Mouse (Mus musculus): ENCODE results near the gene Nipal3. TPM values are rescaled to one million over a fixed set of nuclear protein-coding genes. Genes with fewer than 3 reads are reported as not detected.

Gene Nipal3
- total and polyA plus RNA-seq, 3 experiments = 3.5 to 10.4 TPM; not detected in 1

DNA sequence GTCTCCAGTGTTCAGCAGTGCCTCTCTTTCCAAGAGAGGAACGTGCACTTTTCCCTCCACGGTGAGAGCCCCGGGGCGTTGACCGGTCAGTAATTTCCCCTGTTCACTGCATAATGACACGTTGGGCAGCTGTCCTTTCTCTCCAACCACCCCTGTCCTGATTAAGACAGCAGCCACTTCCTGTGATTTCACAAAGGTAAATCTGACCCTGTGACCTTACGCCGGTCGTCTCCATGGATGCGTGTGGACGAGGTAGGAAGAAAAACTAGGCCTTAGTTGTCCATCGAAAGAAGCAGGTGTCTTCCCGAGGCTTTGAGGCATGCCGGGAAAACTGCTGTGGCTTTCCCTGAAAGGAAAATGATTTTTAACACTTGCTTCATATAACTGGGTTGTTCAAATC, 20.1 kb upstream of the Nipal3 start:
- Histone ChIP-seq H3K4me3 (ENCODE audit: control insufficient read depth in 1 of 2, insufficient read depth in 1 of 2, low read depth in 2 of 2, low read length in 2 of 2) (no peak overlapping the region), H3K79me2 (ENCODE audit: control insufficient read depth, insufficient read depth, low read length, poor library complexity) (no peaks in the 10 kb centered on the region), H3K27me3 (ENCODE audit: control insufficient read depth in 1 of 2, insufficient read depth in 2 of 2, low read length in 2 of 2) (no peaks in the 10 kb centered on the region), H3K9ac (ENCODE audit: control insufficient read depth, low read depth, low read length, poor library complexity, severe bottlenecking) (no peak overlapping the region), H3K36me3 (ENCODE audit: control insufficient read depth in 1 of 2, insufficient read depth in 2 of 2, low read length in 2 of 2) (no peaks in the 10 kb centered on the region), H3K27ac (ENCODE audit: control insufficient read depth, low read depth, low read length) (no peak overlapping the region), H3K4me1 (ENCODE audit: control insufficient read depth in 1 of 2, insufficient read depth in 2 of 2, low read length in 2 of 2) (no peaks in the 10 kb centered on the region), H3K9me3 (replicated peaks; ENCODE audit: insufficient read depth, low read length) (no peaks in the 10 kb centered on the region)
- no peak for DNase-seq (ENCODE audit: low read depth, low spot score)
- TF ChIP-seq MYC (IDR thresholded peaks at IDR 0.05; ENCODE audit: low read depth, low read length) = no peak
- no peak for TF ChIP-seq NRF1 (IDR thresholded peaks at IDR 0.05; ENCODE audit: insufficient read depth, low read depth, low read length, poor library complexity, severe bottlenecking)
- no peak for TF ChIP-seq MAZ (IDR thresholded peaks at IDR 0.05; ENCODE audit: low read depth, low read length)
- no peak for TF ChIP-seq GABPA (IDR thresholded peaks at IDR 0.05; ENCODE audit: low read depth, low read length)
- TF ChIP-seq NELFE (IDR thresholded peaks at IDR 0.05; ENCODE audit: low read depth, low read length) = no peak
- no peak for TF ChIP-seq ZC3H11A (IDR thresholded peaks at IDR 0.05; ENCODE audit: low read depth, low read length)

DNA sequence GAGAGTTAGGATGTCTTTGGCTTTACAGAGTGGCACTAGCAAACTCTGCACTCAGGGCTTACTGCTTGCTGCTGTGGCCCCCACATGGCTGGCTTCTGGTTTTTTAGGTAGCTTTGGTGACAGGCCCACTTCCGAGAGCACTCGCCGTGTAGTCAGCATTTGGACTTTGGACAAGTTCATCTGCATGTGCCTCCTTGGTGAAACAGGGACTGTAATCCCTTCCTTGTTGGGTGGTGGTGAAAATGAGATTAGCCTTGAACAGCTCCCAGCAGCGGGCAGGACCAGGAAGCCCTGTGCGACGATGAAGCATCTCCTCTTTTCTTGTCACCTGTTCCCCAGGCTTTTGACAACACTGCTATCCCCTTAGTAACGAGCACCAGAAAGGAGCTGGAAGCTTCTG, 19.0 kb upstream of the Nipal3 start:
- no peak overlapping the region for H3K27ac ChIP-seq (ENCODE audit: control insufficient read depth, low read depth, low read length)
- no peaks in the 10 kb centered on the region for H3K79me2 ChIP-seq (ENCODE audit: control insufficient read depth, insufficient read depth, low read length, poor library complexity)
- H3K9me3 ChIP-seq (replicated peaks; ENCODE audit: insufficient read depth, low read length) = no peaks in the 10 kb centered on the region
- no peak for DNase-seq (ENCODE audit: low read depth, low spot score)
- no peak overlapping the region for H3K9ac ChIP-seq (ENCODE audit: control insufficient read depth, low read depth, low read length, poor library complexity, severe bottlenecking)
- no peaks in the 10 kb centered on the region for H3K27me3 ChIP-seq (ENCODE audit: control insufficient read depth in 1 of 2, insufficient read depth in 2 of 2, low read length in 2 of 2)
- H3K4me3 ChIP-seq (ENCODE audit: control insufficient read depth in 1 of 2, insufficient read depth in 1 of 2, low read depth in 2 of 2, low read length in 2 of 2) = no peak overlapping the region
- TF ChIP-seq POLR2AphosphoS2 (IDR thresholded peaks at IDR 0.05; ENCODE audit: low read length) (no peak), GATA1 (IDR thresholded peaks at IDR 0.05; ENCODE audit: low read depth, low read length) (no peak), HCFC1 (IDR thresholded peaks at IDR 0.05; ENCODE audit: low read depth, low read length) (no peak), EP300 (IDR thresholded peaks at IDR 0.05; ENCODE audit: low read depth in 1 of 2, low read length in 2 of 2) (no peak)
- no peaks in the 10 kb centered on the region for H3K4me1 ChIP-seq (ENCODE audit: control insufficient read depth in 1 of 2, insufficient read depth in 2 of 2, low read length in 2 of 2)
- H3K36me3 ChIP-seq (ENCODE audit: control insufficient read depth in 1 of 2, insufficient read depth in 2 of 2, low read length in 2 of 2) = no peaks in the 10 kb centered on the region

DNA sequence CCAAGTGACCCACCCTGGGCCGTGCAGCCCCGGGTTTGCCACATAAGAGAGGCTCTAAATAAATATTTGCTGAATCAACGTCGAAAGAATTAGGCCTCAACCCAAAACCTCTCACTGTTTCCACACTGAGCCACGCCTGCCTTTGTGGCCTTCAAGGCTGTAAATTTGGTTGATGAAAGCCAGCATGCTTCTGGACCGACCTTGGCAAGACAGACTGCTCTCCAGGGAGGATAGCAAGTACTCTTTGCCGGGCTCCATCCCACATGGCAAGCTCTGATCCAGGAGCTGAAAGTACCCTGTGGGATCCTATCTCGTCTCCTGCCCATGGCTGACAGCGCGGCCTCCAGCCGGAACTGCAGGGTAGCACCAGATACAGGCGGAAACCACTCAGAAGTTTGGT, 14.7 kb upstream of the Nipal3 start:
- Histone ChIP-seq H3K9me3 (replicated peaks; ENCODE audit: insufficient read depth, low read length) (no peaks in the 10 kb centered on the region), H3K36me3 (ENCODE audit: control insufficient read depth in 1 of 2, insufficient read depth in 2 of 2, low read length in 2 of 2) (peaks cover 0 to 2% of the 10 kb centered on the region in 2 experiments; a peak in 1 of 4 replicates), H3K27ac (ENCODE audit: control insufficient read depth, low read depth, low read length) (no peak overlapping the region), H3K4me3 (ENCODE audit: control insufficient read depth in 1 of 2, insufficient read depth in 1 of 2, low read depth in 2 of 2, low read length in 2 of 2) (no peak overlapping the region), H3K4me1 (ENCODE audit: control insufficient read depth in 1 of 2, insufficient read depth in 2 of 2, low read length in 2 of 2) (peaks cover 0 to 5% of the 10 kb centered on the region in 2 experiments; a peak in 1 of 4 replicates), H3K27me3 (ENCODE audit: control insufficient read depth in 1 of 2, insufficient read depth in 2 of 2, low read length in 2 of 2) (no peaks in the 10 kb centered on the region), H3K79me2 (ENCODE audit: control insufficient read depth, insufficient read depth, low read length, poor library complexity) (no peaks in the 10 kb centered on the region), H3K9ac (ENCODE audit: control insufficient read depth, low read depth, low read length, poor library complexity, severe bottlenecking) (no peak overlapping the region)
- no peak for TF ChIP-seq POLR2AphosphoS2 (IDR thresholded peaks at IDR 0.05; ENCODE audit: low read length)
- no peak for TF ChIP-seq MXI1 (IDR thresholded peaks at IDR 0.05; ENCODE audit: low read depth, low read length)
- TF ChIP-seq NELFE (IDR thresholded peaks at IDR 0.05; ENCODE audit: low read depth, low read length) = no peak
- no peak for TF ChIP-seq CTCF (IDR thresholded peaks at IDR 0.05 in 2 of 3, conservative IDR thresholded peaks at IDR 0.05 in 1 of 3; ENCODE audit: control insufficient read depth in 1 of 3, insufficient read depth in 1 of 3, low read depth in 2 of 3, low read length in 3 of 3, poor library complexity in 1 of 3, severe bottlenecking in 1 of 3)
- no peak for TF ChIP-seq E2F4 (IDR thresholded peaks at IDR 0.05; ENCODE audit: borderline replicate concordance, low read depth, low read length)
- TF ChIP-seq RCOR1 (IDR thresholded peaks at IDR 0.05; ENCODE audit: low read depth, low read length) = no peak
- no peak for TF ChIP-seq TCF12 (IDR thresholded peaks at IDR 0.05; ENCODE audit: low read depth, low read length)
- no peak for TF ChIP-seq CHD1 (IDR thresholded peaks at IDR 0.05; ENCODE audit: low read depth, low read length)
- TF ChIP-seq CHD2 (IDR thresholded peaks at IDR 0.05; ENCODE audit: low read length) = no peak
- TF ChIP-seq TBP (IDR thresholded peaks at IDR 0.05; ENCODE audit: low read depth, low read length) = no peak
- TF ChIP-seq EP300 (IDR thresholded peaks at IDR 0.05; ENCODE audit: low read depth in 1 of 2, low read length in 2 of 2) = no peak
- TF ChIP-seq SIN3A (IDR thresholded peaks at IDR 0.05; ENCODE audit: low read length) = no peak
- TF ChIP-seq MEF2A (IDR thresholded peaks at IDR 0.05; ENCODE audit: extremely low read depth, insufficient replicate concordance, low read depth, low read length, poor library complexity, severe bottlenecking) = no peak
- TF ChIP-seq ZNF384 (IDR thresholded peaks at IDR 0.05; ENCODE audit: low read depth, low read length) = no peak
- no peak for TF ChIP-seq GABPA (IDR thresholded peaks at IDR 0.05; ENCODE audit: low read depth, low read length)
- DNase-seq (ENCODE audit: low read depth, low spot score) = no peak
